Mouse (Mus musculus): ENCODE results near the gene Slc16a5. TPM values are rescaled to one million over a fixed set of nuclear protein-coding genes. Genes with fewer than 3 reads are reported as not detected.

The Slc16a5 gene
- polyA plus RNA-seq, 1 experiment from 2014 or later, result 0.34 TPM

- Histone ChIP-seq H3K27me3 (replicated peaks; ENCODE audit: control insufficient read depth, insufficient read depth, low read length) (no peaks in the 10 kb centered on the region), H3K9ac (ENCODE audit: low read depth, low read length) (no peak overlapping the region), H3K36me3 (ENCODE audit: control insufficient read depth, insufficient read depth, low read length) (peaks cover 39% of the 10 kb centered on the region), H3K4me2 (ENCODE audit: low read length) (no peak overlapping the region), H3K4me3 (ENCODE audit: low read length) (no peak overlapping the region), H3K27ac (ENCODE audit: low read depth, low read length) (no peak overlapping the region), H3K9me3 (ENCODE audit: control insufficient read depth, low read length) (no peaks in the 10 kb centered on the region), H3K4me1 (ENCODE audit: control insufficient read depth, insufficient read depth, low read depth, low read length) (peaks cover 3% of the 10 kb centered on the region; the same call in 1 of the 2 replicates)
- WGBS, result 97% methylated on average over 6 of the region's 6 CpGs
- ATAC-seq, result no peak
Measured at GRCm38 (mm10) chr11:115502636-115503035, 40.4 kb downstream of the Slc16a5 start.

- Histone ChIP-seq H3K4me1 (ENCODE audit: control insufficient read depth, insufficient read depth, low read depth, low read length) (peaks cover 37% of the 10 kb centered on the region), H3K9ac (ENCODE audit: low read depth, low read length) (no peak overlapping the region), H3K4me3 (ENCODE audit: low read length) (no peak overlapping the region), H3K9me3 (ENCODE audit: control insufficient read depth, low read length) (no peaks in the 10 kb centered on the region), H3K4me2 (ENCODE audit: low read length) (no peak overlapping the region), H3K36me3 (ENCODE audit: control insufficient read depth, insufficient read depth, low read length) (peaks cover 10% of the 10 kb centered on the region), H3K27me3 (replicated peaks; ENCODE audit: control insufficient read depth, insufficient read depth, low read length) (no peaks in the 10 kb centered on the region), H3K27ac (ENCODE audit: low read depth, low read length) (no peak overlapping the region)
- WGBS, result 68% methylated on average over 3 of the region's 3 CpGs
- ATAC-seq, result no peak
Measured at GRCm38 (mm10) chr11:115506586-115506985, 44.3 kb downstream of the Slc16a5 start.

GRCm38 (mm10) chr11:115508061-115508460 lies 45.8 kb downstream of the Slc16a5 start:
- Histone ChIP-seq H3K4me1 (ENCODE audit: control insufficient read depth, insufficient read depth, low read depth, low read length) (peaks cover 43% of the 10 kb centered on the region), H3K9ac (ENCODE audit: low read depth, low read length) (no peak overlapping the region)

GRCm38 (mm10) chr11:115509773-115510506 lies 47.7 kb downstream of the Slc16a5 start:
- peak overlapping the region; percentile 84 for H3K4me2 ChIP-seq (ENCODE audit: low read length)
- no peaks in the 10 kb centered on the region for H3K27me3 ChIP-seq (replicated peaks; ENCODE audit: control insufficient read depth, insufficient read depth, low read length)
- 22% methylated on average over 6 of the region's 6 CpGs for WGBS
- H3K27ac ChIP-seq (ENCODE audit: low read depth, low read length), result no peak overlapping the region
- H3K36me3 ChIP-seq (ENCODE audit: control insufficient read depth, insufficient read depth, low read length), result no peaks in the 10 kb centered on the region
- peak overlapping the region; percentile 100 for H3K4me3 ChIP-seq (ENCODE audit: low read length)
- H3K9ac ChIP-seq (ENCODE audit: low read depth, low read length), result peak overlapping the region; percentile 40
- no peak for ATAC-seq
- H3K4me1 ChIP-seq (ENCODE audit: control insufficient read depth, insufficient read depth, low read depth, low read length), result peaks cover 43% of the 10 kb centered on the region
- no peaks in the 10 kb centered on the region for H3K9me3 ChIP-seq (ENCODE audit: control insufficient read depth, low read length)

More at GRCm38 (mm10) chr11:115508061-115508460, 45.8 kb downstream of the Slc16a5 start:
- no peak for ATAC-seq
- no peaks in the 10 kb centered on the region; the same call in 1 of the 2 replicates for H3K36me3 ChIP-seq (ENCODE audit: control insufficient read depth, insufficient read depth, low read length)
- H3K27ac ChIP-seq (ENCODE audit: low read depth, low read length), result no peak overlapping the region
- H3K27me3 ChIP-seq (replicated peaks; ENCODE audit: control insufficient read depth, insufficient read depth, low read length), result no peaks in the 10 kb centered on the region
- H3K4me2 ChIP-seq (ENCODE audit: low read length), result no peak overlapping the region
- WGBS, result 83% methylated on average over 2 of the region's 2 CpGs
- no peaks in the 10 kb centered on the region for H3K9me3 ChIP-seq (ENCODE audit: control insufficient read depth, low read length)
- no peak overlapping the region for H3K4me3 ChIP-seq (ENCODE audit: low read length)

GRCm38 (mm10) chr11:115510507-115510888 lies 48.2 kb downstream of the Slc16a5 start:
- H3K4me2 ChIP-seq (ENCODE audit: low read length), result peak overlapping the region; percentile 84
- H3K9ac ChIP-seq (ENCODE audit: low read depth, low read length), result peak overlapping the region; percentile 100
- H3K4me3 ChIP-seq (ENCODE audit: low read length), result peak overlapping the region; percentile 100
- ATAC-seq, result no peak
- 43% methylated on average over 5 of the region's 5 CpGs for WGBS
- H3K27ac ChIP-seq (ENCODE audit: low read depth, low read length), result no peak overlapping the region
- H3K27me3 ChIP-seq (replicated peaks; ENCODE audit: control insufficient read depth, insufficient read depth, low read length), result no peaks in the 10 kb centered on the region
- no peaks in the 10 kb centered on the region for H3K36me3 ChIP-seq (ENCODE audit: control insufficient read depth, insufficient read depth, low read length)
- H3K9me3 ChIP-seq (ENCODE audit: control insufficient read depth, low read length), result no peaks in the 10 kb centered on the region
- peaks cover 43% of the 10 kb centered on the region for H3K4me1 ChIP-seq (ENCODE audit: control insufficient read depth, insufficient read depth, low read depth, low read length)

GRCm38 (mm10) chr11:115511121-115511520 lies 48.8 kb downstream of the Slc16a5 start:
- Histone ChIP-seq H3K36me3 (ENCODE audit: control insufficient read depth, insufficient read depth, low read length) (no peaks in the 10 kb centered on the region), H3K9me3 (ENCODE audit: control insufficient read depth, low read length) (no peaks in the 10 kb centered on the region), H3K4me2 (ENCODE audit: low read length) (peak overlapping the region; percentile 84), H3K27me3 (replicated peaks; ENCODE audit: control insufficient read depth, insufficient read depth, low read length) (no peaks in the 10 kb centered on the region), H3K27ac (ENCODE audit: low read depth, low read length) (peak overlapping the region; percentile 94; the same call in 1 of the 2 replicates), H3K9ac (ENCODE audit: low read depth, low read length) (peak overlapping the region; percentile 100), H3K4me3 (ENCODE audit: low read length) (peak overlapping the region; percentile 100), H3K4me1 (ENCODE audit: control insufficient read depth, insufficient read depth, low read depth, low read length) (peaks cover 43% of the 10 kb centered on the region)
- ATAC-seq, result no peak
- WGBS, result 43% methylated on average over 2 of the region's 2 CpGs

GRCm38 (mm10) chr11:115512004-115512403 lies 49.7 kb downstream of the Slc16a5 start:
- Histone ChIP-seq H3K4me2 (ENCODE audit: low read length) (peak overlapping the region; percentile 84), H3K27ac (ENCODE audit: low read depth, low read length) (peak overlapping the region; percentile 94), H3K9me3 (ENCODE audit: control insufficient read depth, low read length) (no peaks in the 10 kb centered on the region), H3K4me1 (ENCODE audit: control insufficient read depth, insufficient read depth, low read depth, low read length) (peaks cover 42% of the 10 kb centered on the region), H3K27me3 (replicated peaks; ENCODE audit: control insufficient read depth, insufficient read depth, low read length) (no peaks in the 10 kb centered on the region), H3K9ac (ENCODE audit: low read depth, low read length) (peak overlapping the region; percentile 100), H3K4me3 (ENCODE audit: low read length) (peak overlapping the region; percentile 100), H3K36me3 (ENCODE audit: control insufficient read depth, insufficient read depth, low read length) (no peaks in the 10 kb centered on the region)
- 12% methylated on average over 3 of the region's 3 CpGs for WGBS
- ATAC-seq, result no peak

GRCm38 (mm10) chr11:115512407-115513183 lies 50.3 kb downstream of the Slc16a5 start:
- Histone ChIP-seq H3K9ac (ENCODE audit: low read depth, low read length) (peak overlapping the region; percentile 100), H3K27ac (ENCODE audit: low read depth, low read length) (peak overlapping the region; percentile 94), H3K36me3 (ENCODE audit: control insufficient read depth, insufficient read depth, low read length) (no peaks in the 10 kb centered on the region), H3K4me3 (ENCODE audit: low read length) (peak overlapping the region; percentile 100), H3K4me1 (ENCODE audit: control insufficient read depth, insufficient read depth, low read depth, low read length) (peaks cover 39% of the 10 kb centered on the region), H3K27me3 (replicated peaks; ENCODE audit: control insufficient read depth, insufficient read depth, low read length) (no peaks in the 10 kb centered on the region), H3K9me3 (ENCODE audit: control insufficient read depth, low read length) (no peaks in the 10 kb centered on the region), H3K4me2 (ENCODE audit: low read length) (peak overlapping the region; percentile 84)
- no peak for ATAC-seq
- 13% methylated on average over 8 of the region's 8 CpGs for WGBS
